Mouse (Mus musculus): ENCODE results near the gene Trpm1. TPM values are rescaled to one million over a fixed set of nuclear protein-coding genes. Genes with fewer than 3 reads are reported as not detected.
"Not testable (repeated sequence)": the region's sequence is repeated elsewhere in the genome, so short reads cannot be mapped to it uniquely, and the experiment has no call there.

The Trpm1 gene
- under 1 TPM in 1 of 4 experiments, not detected in 3; 0.12 TPM for total RNA-seq (2022)

DNA sequence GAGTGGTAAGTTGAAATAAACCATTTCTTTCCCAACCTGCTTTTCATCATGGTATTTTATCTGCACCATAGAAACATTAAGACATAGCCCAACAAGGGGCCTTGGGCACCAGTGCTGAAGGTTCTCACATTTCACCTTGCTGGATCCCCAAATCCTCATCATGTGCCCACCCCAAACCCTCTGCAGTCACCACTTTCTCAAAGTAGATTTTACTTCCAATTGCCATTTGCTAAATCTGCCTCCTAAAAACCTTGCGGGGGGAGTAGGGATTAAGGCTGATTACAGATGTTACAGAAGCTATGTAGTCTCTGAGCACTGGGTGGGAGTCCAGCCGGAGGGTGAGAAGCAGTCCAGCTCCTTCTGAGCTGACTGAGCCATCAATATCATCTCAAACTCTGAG lies at the start of gene Trpm1:
TSS of gene Trpm1 (plus strand) at position 301 of the 400 bp plus-strand sequence.
- no peak for DNase-seq

DNA sequence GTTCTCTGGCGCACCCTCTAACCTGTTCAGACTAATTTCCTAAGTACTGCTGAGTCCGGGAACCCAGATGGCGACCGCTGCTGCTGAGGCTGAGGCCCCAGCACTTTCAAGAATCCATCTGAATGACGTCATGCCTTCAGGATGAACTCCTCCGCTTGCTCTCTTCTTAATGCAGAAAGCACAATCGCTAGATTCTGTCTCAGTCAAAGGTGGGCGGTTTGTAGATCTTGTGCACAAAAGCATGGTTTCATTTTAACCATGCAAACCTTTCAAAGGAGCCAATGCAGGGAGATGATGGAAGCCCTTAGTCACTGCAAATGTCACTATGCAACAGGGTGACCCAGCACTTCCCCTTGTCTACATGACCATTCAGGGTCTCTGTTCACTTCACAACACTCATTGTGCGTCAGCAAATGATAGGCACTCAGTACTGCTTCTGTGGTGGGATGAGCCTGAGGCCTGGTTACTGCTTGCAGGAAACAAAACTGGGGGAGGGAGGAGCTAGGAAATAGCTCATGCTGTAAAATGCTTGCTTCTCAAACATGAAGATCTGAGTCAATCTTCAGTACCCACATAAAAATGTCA lies 31.4 kb upstream of the Trpm1 start:
- DNase-seq = no peak

DNA sequence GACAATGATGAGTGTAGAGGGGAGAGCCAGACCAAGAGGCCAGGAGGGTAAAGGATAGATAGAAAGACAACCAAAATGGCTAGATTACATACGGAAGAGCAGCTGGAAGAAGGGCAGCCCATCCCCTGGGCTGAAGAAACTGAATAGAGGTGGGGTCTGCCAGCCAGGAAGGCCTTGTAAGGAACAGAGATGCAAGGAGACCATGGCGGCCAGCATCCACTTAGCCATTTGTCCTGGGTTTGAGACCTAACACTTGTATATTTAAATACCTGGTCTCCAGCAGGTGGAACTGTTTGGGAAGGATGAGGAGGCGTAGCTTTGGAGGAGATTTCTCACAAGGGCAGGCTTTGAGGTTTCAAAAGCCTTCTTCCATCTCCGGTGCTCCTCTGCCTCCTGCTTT lies 29.9 kb upstream of the Trpm1 start:
- no peak for DNase-seq

DNA sequence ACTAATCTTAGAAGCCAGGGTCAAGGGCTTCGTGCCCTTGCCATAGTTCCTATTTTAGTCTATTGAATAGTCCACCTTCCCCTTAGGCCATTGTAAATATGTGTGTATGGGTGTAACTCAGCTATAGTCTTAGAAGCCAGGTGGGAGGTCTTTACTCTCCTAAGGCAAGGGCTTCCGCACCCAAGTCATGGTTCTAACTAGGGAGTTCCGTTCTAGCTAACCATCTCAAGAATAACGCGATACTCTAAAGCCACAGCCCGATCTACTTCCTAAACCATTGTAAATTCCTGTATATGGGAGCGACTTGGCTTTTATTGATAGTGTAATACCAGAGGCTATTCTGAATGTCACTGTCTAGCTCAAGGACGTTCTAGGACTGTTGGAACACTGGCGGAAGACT lies 27.6 kb upstream of the Trpm1 start:
- DNase-seq = not testable (repeated sequence)

DNA sequence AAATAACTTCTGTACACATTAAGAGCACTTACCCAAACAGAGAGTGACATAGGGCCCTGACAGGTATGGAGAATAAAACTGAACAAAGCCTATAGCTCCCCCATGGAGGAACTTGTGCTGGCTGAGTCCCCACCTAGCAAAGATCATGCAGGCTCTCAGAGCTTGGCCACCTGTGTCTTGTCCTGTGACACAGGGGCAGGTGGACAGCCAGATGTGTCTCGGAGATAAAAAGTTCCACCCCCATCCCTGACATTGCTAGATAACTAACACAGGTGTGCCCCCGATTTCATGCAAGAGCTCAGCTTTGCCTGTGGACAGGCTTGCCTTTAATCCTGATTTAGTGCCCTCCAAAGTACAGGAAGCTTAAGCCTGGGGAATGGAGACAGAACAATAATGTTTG lies 13.8 kb upstream of the Trpm1 start:
- DNase-seq = no peak

DNA sequence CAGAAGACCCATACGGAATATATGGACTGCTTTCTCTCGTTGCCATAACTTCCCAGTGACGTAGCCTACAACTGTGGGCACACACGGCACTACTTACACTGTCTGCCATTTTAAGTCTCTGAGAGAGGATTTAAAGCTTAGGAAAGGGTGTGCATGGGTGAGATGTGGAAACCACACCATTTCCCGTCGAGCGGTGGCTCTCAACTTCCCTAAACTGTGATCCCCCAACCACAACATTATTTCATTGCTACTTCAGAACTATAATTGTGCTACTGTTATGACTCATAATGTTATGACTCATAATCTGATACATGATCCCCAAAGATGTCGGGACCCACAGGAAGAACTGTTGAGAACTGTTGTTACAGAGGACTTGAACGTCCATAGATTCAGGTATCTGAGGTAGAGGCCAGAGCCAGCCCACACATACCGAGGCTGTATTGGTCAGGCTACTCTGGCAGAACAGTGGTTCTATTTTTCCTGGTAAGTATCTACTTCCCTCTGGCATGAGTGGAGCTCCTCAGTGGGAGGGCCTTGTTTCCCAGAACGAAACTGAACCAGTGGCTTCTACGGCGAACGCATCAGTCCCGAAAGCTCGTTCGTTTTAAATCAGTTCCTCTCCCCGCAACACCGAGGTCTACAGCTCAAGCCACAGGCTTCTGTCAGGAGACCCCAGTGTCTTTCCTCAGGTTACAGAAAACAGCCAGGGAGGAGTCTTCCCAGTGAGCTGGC lies 12.2 kb upstream of the Trpm1 start:
- no peak for DNase-seq

DNA sequence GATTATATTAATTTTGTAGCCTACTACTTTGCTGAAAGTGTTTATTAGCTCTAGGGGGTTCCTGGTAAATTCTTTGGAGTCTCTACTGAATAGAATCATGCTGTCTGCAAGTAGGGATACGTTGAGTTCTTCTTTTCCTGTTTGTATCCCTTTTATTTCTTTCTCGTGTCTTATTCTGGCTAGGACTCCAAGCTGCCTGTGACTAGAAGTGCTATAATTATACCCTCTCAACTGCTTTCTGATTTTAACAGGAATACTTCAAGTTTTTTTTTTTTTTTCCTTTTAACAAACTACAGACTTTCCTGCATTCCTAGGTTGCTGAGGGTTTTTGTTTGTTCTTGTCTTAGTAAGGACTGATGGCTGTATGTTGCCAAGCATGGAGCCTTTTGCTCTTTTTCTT lies 4.3 kb upstream of the Trpm1 start:
- DNase-seq = no peak

DNA sequence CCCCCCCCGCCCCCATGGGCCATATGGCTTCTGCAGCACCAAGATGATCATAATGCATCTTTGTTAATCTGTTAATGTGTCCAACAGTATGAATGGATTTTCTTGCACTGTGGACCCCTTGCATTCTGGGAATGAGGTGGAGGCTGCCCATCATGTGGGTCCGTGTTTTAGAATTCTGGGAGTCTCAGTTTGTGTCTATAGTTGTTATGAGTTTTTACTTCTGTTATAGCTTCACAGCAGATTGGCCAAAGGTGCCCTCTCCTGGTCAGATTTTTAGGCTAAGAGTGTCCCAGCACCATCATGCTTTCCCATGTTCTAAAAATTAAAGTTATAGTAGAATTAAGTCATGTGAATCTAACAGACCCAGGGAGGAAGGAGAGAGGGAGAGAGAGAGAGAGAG lies 3.9 kb upstream of the Trpm1 start:
- no peak for DNase-seq

DNA sequence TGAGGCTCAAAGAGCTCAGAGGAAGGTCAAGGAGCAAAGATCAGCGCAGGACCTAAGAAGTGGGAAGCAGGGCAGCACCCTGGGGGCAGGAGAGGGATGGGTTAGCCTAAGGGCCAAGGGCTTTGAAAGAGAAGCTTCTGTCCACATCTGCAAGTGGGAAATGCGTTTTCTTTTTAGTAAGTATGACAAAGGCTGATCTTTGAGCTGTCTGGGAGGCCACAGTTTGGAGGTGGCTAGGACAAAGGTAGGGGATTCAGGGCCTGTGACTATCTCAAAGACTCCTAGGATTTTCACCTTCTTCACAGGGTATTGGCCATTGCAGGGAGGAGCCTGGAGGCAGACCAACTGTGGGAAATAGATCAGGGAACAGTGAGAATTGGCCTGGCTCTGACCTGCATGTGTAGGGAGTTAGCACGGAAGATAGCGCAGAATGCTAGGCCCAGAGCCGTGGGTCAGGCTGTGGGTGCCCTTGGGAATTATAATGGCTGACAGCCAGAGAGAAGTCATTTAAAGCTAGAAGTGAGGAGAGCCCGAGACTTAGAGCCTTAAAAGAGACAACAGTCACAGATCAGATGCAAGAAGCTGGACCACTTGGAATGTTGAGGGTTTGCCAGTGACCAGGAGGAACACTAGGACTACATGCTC lies 3.1 kb upstream of the Trpm1 start:
- DNase-seq = no peak

DNA sequence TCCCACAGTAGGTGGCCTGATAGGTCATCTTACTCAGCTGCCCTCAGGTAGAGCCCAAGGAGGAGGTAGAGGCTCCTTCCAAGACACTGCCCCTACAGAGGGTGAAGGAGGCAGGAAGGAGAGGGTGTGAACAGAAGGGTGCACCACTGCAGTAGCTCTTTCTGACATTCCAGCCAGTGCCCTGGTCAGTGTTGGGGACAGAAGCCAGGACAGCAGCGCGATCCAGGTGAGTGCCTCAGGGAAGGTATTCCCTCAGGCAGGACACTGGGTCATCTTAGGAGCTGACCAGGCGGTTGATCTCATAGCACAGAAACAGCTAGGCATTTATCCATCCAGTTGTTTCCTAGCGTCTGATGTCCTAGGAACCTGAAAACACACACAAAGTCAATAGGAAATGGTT lies 1.6 kb downstream of the Trpm1 start:
- no peak for DNase-seq

DNA sequence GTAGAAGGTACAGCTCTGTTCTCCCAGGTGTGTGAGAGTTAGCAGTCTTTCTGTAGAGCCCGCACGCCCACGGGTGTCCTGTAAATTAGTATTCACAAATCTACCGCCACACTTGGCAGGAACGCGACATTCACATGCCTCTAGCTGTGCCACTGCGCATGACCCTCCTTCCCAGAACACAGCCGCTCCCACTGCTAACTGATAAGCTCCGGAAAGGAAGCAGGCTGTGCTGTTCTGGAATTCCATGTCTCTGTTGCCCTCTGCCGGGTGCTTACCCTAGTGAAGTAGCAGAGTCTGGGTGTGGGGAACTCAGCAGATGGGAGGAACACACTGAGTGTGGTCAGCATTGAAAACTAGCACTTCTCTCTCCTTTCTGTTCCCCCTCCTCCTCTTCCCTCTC lies 2.1 kb downstream of the Trpm1 start:
- DNase-seq = peak; percentile 84

DNA sequence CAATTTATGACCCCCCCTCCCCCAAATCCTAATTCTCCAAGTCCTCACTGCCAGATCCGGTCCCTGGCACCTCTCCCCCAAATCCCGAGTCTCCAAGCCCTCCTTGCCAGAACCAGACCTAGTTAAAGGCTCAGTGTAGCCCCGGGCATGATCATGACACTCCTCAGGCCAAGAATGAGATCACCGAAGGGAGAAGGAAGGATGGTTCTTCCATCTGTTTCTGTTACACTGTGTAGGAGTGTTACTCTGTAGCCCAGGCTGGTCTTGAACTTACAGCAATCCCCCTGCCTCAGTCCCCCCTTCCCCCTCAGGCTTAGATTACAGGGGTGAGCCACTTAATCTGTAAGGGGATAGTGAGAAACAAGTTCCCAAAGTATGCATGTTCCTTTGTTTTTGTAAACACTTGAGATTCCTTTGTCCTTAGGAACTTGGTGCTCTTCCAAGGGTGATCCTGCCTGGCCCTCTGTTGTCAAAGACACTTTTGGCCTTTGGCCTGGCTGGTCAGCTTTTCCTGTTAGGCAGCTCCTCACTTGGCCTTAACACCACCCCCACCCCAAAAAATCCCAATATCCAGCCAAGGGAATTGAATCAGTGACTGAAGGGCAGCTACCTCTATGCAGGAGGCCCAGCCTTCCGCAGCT lies 2.8 kb downstream of the Trpm1 start:
- peak; percentile 27 for DNase-seq

DNA sequence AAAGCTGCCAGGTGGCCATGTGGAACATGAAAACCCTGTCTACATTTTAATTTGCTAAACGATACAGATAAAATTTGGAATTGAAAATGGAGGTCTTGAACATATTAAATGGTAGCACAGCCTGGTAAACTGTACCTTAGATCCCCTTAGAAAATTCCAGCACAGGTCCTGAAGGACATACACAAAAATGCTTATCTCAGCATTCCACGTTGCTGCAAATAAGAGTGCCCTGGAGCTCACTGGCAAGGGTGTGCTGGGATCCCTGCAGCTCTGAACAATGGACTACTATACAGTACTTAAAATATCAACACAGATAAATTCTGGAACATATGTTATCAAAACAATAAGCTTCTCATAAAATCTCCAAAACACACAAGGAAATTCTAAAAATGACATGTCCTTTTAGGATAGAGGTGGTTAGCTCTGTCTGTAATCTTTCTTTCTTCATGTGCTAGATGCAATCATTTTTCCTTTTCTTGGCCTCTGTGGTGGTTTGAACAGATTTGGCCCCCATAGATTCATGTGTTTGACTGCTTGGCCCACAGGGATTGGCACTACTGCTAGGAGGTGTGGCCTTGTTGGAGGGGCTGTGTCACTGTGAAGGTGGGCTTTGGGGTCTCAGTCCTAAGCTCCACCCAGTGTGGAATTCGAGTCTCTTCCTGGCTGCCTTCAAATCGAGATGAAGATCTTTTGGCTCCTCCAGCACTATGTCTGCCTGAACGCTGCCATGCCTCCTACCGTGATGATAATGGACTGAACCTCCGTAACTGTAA lies 3.5 kb downstream of the Trpm1 start:
- no peak for DNase-seq

DNA sequence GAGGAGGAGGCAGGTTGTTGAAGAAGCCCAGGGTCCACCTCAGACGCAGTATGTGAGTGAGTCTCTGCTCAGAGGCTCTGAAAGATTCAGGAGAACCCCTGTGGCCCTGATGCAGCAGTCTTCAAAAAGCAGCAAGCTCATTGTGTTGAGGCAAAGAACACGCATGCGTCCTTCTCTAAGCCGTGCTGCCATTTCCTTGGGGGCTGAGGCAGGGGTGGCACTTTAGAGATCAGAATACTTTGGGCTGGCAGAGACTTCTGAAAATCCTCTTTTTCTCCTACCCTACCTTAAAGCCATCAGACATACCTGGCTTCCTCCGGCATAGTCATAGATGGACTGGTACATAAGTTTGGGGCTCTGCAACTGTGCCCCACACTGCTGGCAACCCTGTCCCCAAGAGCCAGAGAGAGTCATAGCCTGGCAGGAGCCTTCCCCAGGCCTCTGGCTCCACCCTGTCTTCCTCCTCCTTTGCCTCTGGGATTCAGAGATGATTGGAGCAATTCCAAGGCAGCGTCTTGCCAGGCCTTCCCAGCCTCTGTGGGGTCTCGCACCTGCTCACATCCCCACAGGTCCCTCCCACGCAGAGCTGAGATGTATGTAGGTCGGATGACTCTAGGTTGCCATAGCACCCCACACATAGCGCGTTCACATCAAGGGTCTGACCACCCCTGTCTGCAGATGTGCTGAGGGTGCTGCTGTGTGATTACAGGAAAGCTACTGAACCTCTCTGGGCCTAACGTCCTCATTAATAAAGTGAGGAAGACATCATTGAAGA lies 4.8 kb downstream of the Trpm1 start:
- no peak for DNase-seq

DNA sequence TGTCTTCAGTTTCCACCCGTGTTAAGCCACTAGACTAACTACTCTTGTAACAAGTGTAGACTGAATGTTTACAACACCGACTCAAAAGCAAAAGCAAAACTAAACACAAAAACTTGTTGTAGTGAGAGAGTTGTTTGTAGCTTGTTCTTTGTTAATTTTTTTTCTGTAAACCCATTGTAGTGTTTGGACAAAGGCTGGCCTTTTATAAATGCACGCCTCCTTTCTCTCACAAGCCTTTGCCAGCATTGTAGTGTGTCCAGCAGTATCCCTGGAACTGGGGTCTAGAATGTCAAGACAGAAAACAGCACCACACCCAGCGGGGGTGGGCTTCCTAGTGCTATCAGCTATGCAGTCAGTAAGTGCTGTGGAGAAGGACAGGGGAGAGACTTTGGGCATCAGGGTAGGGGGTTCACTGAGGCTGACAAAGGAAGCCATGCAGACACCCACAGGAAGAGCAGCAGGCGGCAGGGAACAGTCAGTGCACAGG lies 5.5 kb downstream of the Trpm1 start:
- no peak for DNase-seq

DNA sequence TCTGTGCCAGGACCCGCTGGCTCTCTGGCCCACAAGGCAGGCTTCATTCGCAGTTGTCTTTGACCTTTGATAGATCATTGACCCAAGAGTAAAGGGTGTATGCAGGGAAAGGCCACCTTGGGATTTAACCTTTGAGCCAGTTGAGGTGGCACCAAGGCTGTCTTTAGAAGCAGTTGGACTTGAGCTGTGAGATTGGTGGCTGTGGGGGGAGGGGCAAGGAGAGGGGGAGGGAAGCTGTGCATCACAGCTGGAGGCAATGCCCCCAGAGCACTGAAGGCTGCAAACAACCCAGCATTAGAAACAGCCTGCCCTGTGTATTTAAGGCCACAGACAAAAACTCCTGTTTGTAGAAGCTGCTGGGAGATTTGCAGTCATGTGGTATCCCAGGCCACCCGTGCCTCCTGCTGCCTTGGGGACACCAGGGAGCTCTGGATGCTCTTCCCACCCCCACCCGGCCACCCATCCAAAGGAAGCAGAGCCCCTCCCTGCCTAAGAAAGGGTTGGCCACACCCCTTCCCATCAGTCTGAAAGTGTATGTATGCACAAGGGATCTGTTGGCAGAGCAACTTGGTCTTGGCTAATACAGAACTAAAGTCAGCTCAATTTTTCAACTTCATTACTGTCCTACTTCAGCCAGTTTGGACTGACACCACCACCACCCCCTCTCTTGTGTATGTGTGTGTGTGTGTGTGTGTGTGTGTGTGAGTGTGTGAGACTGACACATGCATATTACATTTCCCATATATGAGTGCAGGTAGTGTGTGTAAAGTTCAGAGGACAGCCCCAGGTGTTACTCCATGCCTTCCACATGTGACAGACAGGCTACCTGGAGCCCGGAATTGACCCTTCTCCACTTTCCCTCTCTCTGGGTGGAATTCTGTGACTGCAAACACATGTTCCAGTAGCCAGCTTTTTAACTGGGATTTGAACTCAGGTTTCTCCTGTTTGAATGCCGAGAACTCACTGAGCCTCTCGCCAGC lies 6.3 kb downstream of the Trpm1 start:
- no peak for DNase-seq

DNA sequence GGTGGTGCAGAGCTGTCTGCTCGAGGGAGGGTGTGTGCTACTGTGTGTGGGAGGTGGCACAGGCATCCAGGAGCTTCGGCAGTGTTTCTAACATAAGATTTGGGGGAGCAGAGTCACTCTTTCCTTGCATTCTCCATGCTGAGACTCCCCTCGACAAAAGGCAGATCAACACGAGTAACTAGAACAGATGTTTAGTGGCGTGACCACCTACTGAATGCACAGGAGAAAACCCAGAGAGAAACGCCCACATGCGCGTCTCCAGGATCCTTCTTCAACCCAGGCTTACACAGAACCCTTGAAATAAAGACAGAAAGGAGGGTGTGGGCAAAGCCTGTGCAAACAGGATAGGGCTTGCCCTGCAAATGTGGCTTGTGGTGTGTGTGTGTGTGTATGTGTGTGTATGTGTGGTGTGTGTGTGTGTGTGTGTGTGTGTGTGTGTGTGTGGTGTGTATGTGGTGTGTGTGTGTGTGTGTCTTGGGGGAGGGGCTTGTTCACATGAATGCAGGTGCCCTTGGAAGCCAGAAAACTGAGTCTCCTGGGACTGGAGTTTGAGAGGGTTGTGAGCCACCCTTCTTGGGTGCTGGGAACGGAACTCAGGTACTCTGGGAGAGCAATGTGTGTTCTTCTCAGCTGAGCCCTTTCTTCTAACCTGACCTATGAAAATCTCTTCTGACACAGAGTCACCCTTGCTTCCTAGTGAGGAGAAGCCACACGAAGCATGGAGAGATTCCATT lies 7.3 kb downstream of the Trpm1 start:
- no peak for DNase-seq

DNA sequence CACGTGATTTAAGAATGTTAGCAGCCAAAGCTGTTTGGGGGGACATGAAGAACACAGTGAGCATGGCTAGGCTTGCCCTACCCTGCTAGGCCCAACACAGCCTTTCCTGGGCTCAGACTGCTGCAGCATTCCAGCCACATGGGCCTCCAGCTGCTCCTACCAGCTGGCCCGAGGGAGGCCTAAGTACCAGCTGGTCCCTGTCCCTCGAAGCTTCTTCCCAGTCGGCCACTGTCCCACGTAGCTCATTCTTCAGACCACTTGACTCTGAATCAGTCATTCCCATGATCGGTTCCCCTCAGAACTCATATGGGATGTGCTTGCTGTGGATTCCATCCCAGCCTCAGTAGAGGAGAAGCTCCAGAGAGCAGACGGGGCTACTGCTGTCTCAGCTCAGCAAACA lies 8.4 kb downstream of the Trpm1 start:
- no peak for DNase-seq

DNA sequence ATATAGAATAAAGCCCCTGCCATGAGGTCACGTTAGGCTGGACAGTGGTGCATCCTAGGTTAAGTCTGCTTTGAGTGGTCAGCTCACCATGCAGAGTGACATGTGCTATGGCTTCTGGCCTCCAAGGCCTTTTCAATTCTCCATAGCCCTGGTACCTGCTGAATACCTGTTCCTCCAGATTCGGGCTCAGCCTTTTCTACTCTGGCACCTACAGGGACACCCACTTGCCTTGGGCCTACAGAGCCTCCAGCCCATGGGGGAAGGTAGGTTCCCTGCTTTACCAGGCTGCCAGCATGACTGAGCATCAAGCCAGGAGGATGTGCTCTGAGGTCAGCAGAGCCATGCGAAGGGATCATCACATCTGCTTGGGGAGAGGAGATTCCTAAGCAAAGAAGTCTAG lies 9.5 kb downstream of the Trpm1 start:
- DNase-seq = no peak

DNA sequence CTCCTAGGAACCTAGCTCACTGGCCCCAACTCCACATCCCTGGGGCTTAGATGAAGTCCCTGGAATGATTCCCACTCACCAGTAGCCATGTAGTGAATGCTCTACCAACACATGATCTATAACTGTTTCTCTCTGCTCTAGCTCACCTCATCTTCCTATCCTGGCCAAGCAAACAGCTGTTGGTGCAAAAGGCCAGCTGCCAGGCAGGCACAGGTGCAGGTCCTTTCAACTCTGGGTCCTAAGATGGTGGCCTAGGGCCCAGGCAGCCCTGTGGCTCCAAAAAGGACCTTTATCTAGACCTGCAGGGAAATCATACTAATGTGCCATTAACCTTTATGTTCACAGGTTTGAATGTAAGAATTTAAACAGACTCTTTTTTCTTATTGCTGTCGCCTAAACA lies 10.3 kb downstream of the Trpm1 start:
- DNase-seq = no peak
